Comparison of ENCODE assay signal across 10 mouse cellular contexts in genomic region chr6:83450451-83451303, GRCm38 (mm10). TPM values are rescaled to one million over a fixed set of nuclear protein-coding genes. Genes with fewer than 3 reads are reported as not detected.
DNase-seq lines count a peak whose midpoint lies in the region; ATAC-seq and TF ChIP-seq lines count a peak whose summit lies in the region.
"Had no signal": no experiment of that assay in that cellular context is flagged by ENCODE, and none has a peak within 500 bp of the region (broad histone marks: within the 10 kb centered on the region; RNA-seq: fewer than 3 reads in every experiment).

No protein-coding gene starts in this region.

- H3K4me1 ChIP-seq in forebrain, embryonic 14.5 days (ENCODE audit: control insufficient read depth, insufficient read depth, low read length), result peaks cover 51% of the 10 kb centered on the region
- peaks cover 72% of the 10 kb centered on the region for H3K4me1 ChIP-seq in forebrain, embryonic 12.5 days
- peaks cover 84% of the 10 kb centered on the region for H3K4me1 ChIP-seq in lung, embryonic 15.5 days
- peaks cover 50% of the 10 kb centered on the region for H3K4me1 ChIP-seq in lung, postnatal 0 days (ENCODE audit: insufficient read depth, low read depth, low read length)
- H3K4me1 ChIP-seq in limb, embryonic 15.5 days, result peaks cover 89% of the 10 kb centered on the region
- peaks cover 84% of the 10 kb centered on the region for H3K4me1 ChIP-seq in neural tube, embryonic 15.5 days

- no peak for TF ChIP-seq EP300 in lung, postnatal 0 days (IDR thresholded peaks at IDR 0.05)

- H3K27ac ChIP-seq in forebrain, embryonic 14.5 days (ENCODE audit: low read depth, low read length), result no peak overlapping the region
- H3K27ac ChIP-seq in forebrain, embryonic 12.5 days, result no peak overlapping the region
- no peak overlapping the region for H3K27ac ChIP-seq in lung, embryonic 15.5 days
- no peak overlapping the region for H3K27ac ChIP-seq in lung, postnatal 0 days (ENCODE audit: low read length)
- H3K27ac ChIP-seq in limb, embryonic 15.5 days, result peak overlapping the region; percentile 2; the same call in 1 of the 2 replicates
- 0 out of 2 replicates have a peak overlapping the region, but pooled peaks have one; percentile 10 for H3K27ac ChIP-seq in neural tube, embryonic 15.5 days (replicated peaks)

- DNase-seq in forebrain, embryonic 14.5 days (ENCODE audit: low spot score), result no peak
- no peak for DNase-seq in lung, postnatal 0 days (ENCODE audit: low spot score)
- DNase-seq in spleen, postnatal 4 days (ENCODE audit: low spot score in 2 of 2), result no peak
- DNase-seq: adrenal gland, postnatal 10 days; right cerebral cortex, postnatal 25 days had no signal

- TF ChIP-seq CTCF in lung, postnatal 0 days (IDR thresholded peaks at IDR 0.05), result no peak

- 0 out of 2 replicates have a peak overlapping the region, but pooled peaks have one; percentile 2 for H3K9ac ChIP-seq in forebrain, embryonic 14.5 days (ENCODE audit: low read length)
- no peak overlapping the region for H3K9ac ChIP-seq in forebrain, embryonic 12.5 days
- H3K9ac ChIP-seq in lung, embryonic 15.5 days, result no peak overlapping the region
- H3K9ac ChIP-seq in lung, postnatal 0 days (replicated peaks; ENCODE audit: low read depth), result no peak overlapping the region
- H3K9ac ChIP-seq in limb, embryonic 15.5 days, result no peak overlapping the region
- H3K9ac ChIP-seq in neural tube, embryonic 15.5 days (replicated peaks), result no peak overlapping the region

- H3K9me3 ChIP-seq in forebrain, embryonic 14.5 days (replicated peaks; ENCODE audit: control insufficient read depth, low read length), result no peaks in the 10 kb centered on the region
- H3K9me3 ChIP-seq in forebrain, embryonic 12.5 days, result no peaks in the 10 kb centered on the region
- H3K9me3 ChIP-seq in lung, embryonic 15.5 days, result no peaks in the 10 kb centered on the region
- H3K9me3 ChIP-seq in lung, postnatal 0 days (ENCODE audit: low read length), result no peaks in the 10 kb centered on the region
- H3K9me3 ChIP-seq in limb, embryonic 15.5 days, result no peaks in the 10 kb centered on the region
- no peaks in the 10 kb centered on the region for H3K9me3 ChIP-seq in neural tube, embryonic 15.5 days (replicated peaks)

- H3K36me3 ChIP-seq in forebrain, embryonic 14.5 days (ENCODE audit: control insufficient read depth, insufficient read depth, low read length), result peaks cover 39% of the 10 kb centered on the region
- peaks cover 20% of the 10 kb centered on the region for H3K36me3 ChIP-seq in forebrain, embryonic 12.5 days (replicated peaks)
- no peaks in the 10 kb centered on the region for H3K36me3 ChIP-seq in lung, embryonic 15.5 days
- no peaks in the 10 kb centered on the region for H3K36me3 ChIP-seq in lung, postnatal 0 days (ENCODE audit: insufficient read depth, low read length)
- peaks cover 14% of the 10 kb centered on the region; the same call in 1 of the 2 replicates for H3K36me3 ChIP-seq in limb, embryonic 15.5 days
- 0 out of 2 replicates have a peak, but pooled peaks cover 8% of the 10 kb centered on the region for H3K36me3 ChIP-seq in neural tube, embryonic 15.5 days

- no peak for ATAC-seq in forebrain, embryonic 14.5 days
- ATAC-seq in forebrain, embryonic 12.5 days (ENCODE audit: low FRiP score), result no peak
- ATAC-seq in lung, embryonic 15.5 days (ENCODE audit: borderline replicate concordance, extremely low read depth, low FRiP score, low TSS enrichment), result no peak
- ATAC-seq in lung, postnatal 0 days, result no peak
- ATAC-seq in limb, embryonic 15.5 days (ENCODE audit: insufficient number of reproducible peaks, low FRiP score, low TSS enrichment, low read depth), result no peak
- ATAC-seq in neural tube, embryonic 15.5 days (ENCODE audit: low FRiP score), result no peak
- ATAC-seq in monocyte, adult 5-6 weeks (replicated peaks; ENCODE audit: insufficient number of reproducible peaks, low FRiP score, low TSS enrichment, poor library complexity, severe bottlenecking), result no peak

- H3K4me3 ChIP-seq in forebrain, embryonic 14.5 days (ENCODE audit: low read depth, low read length), result no peak overlapping the region
- H3K4me3 ChIP-seq in forebrain, embryonic 12.5 days (replicated peaks), result no peak overlapping the region
- no peak overlapping the region for H3K4me3 ChIP-seq in lung, embryonic 15.5 days
- H3K4me3 ChIP-seq in lung, postnatal 0 days (ENCODE audit: low read depth, low read length), result no peak overlapping the region
- no peak overlapping the region for H3K4me3 ChIP-seq in limb, embryonic 15.5 days
- H3K4me3 ChIP-seq in neural tube, embryonic 15.5 days (replicated peaks), result no peak overlapping the region

- 84% methylated on average over 9 of the region's 9 CpGs for WGBS in forebrain, embryonic 14.5 days
- WGBS in forebrain, embryonic 12.5 days, result 82% methylated on average over 7 of the region's 9 CpGs
- 39% methylated on average over 9 of the region's 9 CpGs for WGBS in lung, embryonic 15.5 days
- WGBS in lung, postnatal 0 days, result 45% methylated on average over 8 of the region's 9 CpGs
- 47% methylated on average over 9 of the region's 9 CpGs for WGBS in limb, embryonic 15.5 days
- WGBS in neural tube, embryonic 15.5 days, result 79% methylated on average over 9 of the region's 9 CpGs

- H3K27me3 ChIP-seq in forebrain, embryonic 14.5 days (replicated peaks; ENCODE audit: control insufficient read depth, insufficient read depth, low read length), result no peaks in the 10 kb centered on the region
- no peaks in the 10 kb centered on the region for H3K27me3 ChIP-seq in forebrain, embryonic 12.5 days
- no peaks in the 10 kb centered on the region for H3K27me3 ChIP-seq in lung, embryonic 15.5 days
- H3K27me3 ChIP-seq in lung, postnatal 0 days (replicated peaks; ENCODE audit: insufficient read depth, low read length), result no peaks in the 10 kb centered on the region
- H3K27me3 ChIP-seq in limb, embryonic 15.5 days, result no peaks in the 10 kb centered on the region
- H3K27me3 ChIP-seq in neural tube, embryonic 15.5 days (replicated peaks), result no peaks in the 10 kb centered on the region

- H3K4me2 ChIP-seq in forebrain, embryonic 14.5 days (ENCODE audit: low read length), result 0 out of 2 replicates have a peak overlapping the region, but pooled peaks have one; percentile 33
- H3K4me2 ChIP-seq in forebrain, embryonic 12.5 days, result no peak overlapping the region
- peak overlapping the region; percentile 3; the same call in 1 of the 2 replicates for H3K4me2 ChIP-seq in lung, embryonic 15.5 days
- no peak overlapping the region for H3K4me2 ChIP-seq in lung, postnatal 0 days (replicated peaks; ENCODE audit: low read depth, low read length)
- H3K4me2 ChIP-seq in limb, embryonic 15.5 days, result no peak overlapping the region
- peak overlapping the region; percentile 41; the same call in 1 of the 2 replicates for H3K4me2 ChIP-seq in neural tube, embryonic 15.5 days

RNA-seq across cellular contexts. Expression of gene Tet3, which starts 8.2 kb away (rescaled TPM):
- 34.9 and 49.5 TPM in 2 replicates for polyA plus RNA-seq in forebrain, embryonic 14.5 days (2014; fragmentation: Nextera tagmentation; extraction: Ambion mirVana)
- 62.7 and 74.3 TPM in 2 replicates for polyA plus RNA-seq in forebrain, embryonic 12.5 days (2016; fragmentation: Nextera tagmentation; extraction: Ambion mirVana)
- 36.1 and 37.1 TPM in 2 replicates for polyA plus RNA-seq in lung, embryonic 15.5 days (2015; fragmentation: Nextera tagmentation; extraction: Ambion mirVana)
- polyA plus RNA-seq in lung, postnatal 0 days (2015; fragmentation: Nextera tagmentation; extraction: Ambion mirVana), result 30.0 and 30.5 TPM in 2 replicates
- 57.1 and 59.5 TPM in 2 replicates for polyA plus RNA-seq in limb, embryonic 15.5 days (2015; fragmentation: Nextera tagmentation; extraction: Ambion mirVana)
- 57.9 and 58.9 TPM in 2 replicates for polyA plus RNA-seq in neural tube, embryonic 15.5 days (2015; fragmentation: Nextera tagmentation; extraction: Ambion mirVana)
- total RNA-seq in monocyte, adult 5-6 weeks (2017), result 11.6 to 26.4 TPM (median 11.9 TPM) in 3 replicates

RNA-seq across cellular contexts. Expression of gene Dguok, which starts 56.1 kb away (rescaled TPM):
- polyA plus RNA-seq in forebrain, embryonic 14.5 days (2014; fragmentation: Nextera tagmentation; extraction: Ambion mirVana), result 63.9 and 71.1 TPM in 2 replicates
- polyA plus RNA-seq in forebrain, embryonic 12.5 days (2016; fragmentation: Nextera tagmentation; extraction: Ambion mirVana), result 56.3 and 64.7 TPM in 2 replicates
- polyA plus RNA-seq in lung, embryonic 15.5 days (2015; fragmentation: Nextera tagmentation; extraction: Ambion mirVana), result 78.5 and 80.3 TPM in 2 replicates
- 71.8 and 75.3 TPM in 2 replicates for polyA plus RNA-seq in lung, postnatal 0 days (2015; fragmentation: Nextera tagmentation; extraction: Ambion mirVana)
- 86.6 and 88.6 TPM in 2 replicates for polyA plus RNA-seq in limb, embryonic 15.5 days (2015; fragmentation: Nextera tagmentation; extraction: Ambion mirVana)
- polyA plus RNA-seq in neural tube, embryonic 15.5 days (2015; fragmentation: Nextera tagmentation; extraction: Ambion mirVana), result 74.3 and 74.4 TPM in 2 replicates
- 32.4 to 79.2 TPM (median 44.1 TPM) in 3 replicates for total RNA-seq in monocyte, adult 5-6 weeks (2017)

Comparison
In these comparisons a context has a peak if more than half of its experiments do, and no peak if none do; other contexts are left out.
1. H3K4me2 ChIP-seq: peak in forebrain, embryonic 14.5 days (single experiment), lung, embryonic 15.5 days (single experiment) and neural tube, embryonic 15.5 days (single experiment); none in forebrain, embryonic 12.5 days (single experiment), lung, postnatal 0 days (single experiment) and limb, embryonic 15.5 days (single experiment).
2. H3K27ac ChIP-seq: peak in limb, embryonic 15.5 days (single experiment) and neural tube, embryonic 15.5 days (single experiment); none in forebrain, embryonic 14.5 days (single experiment), forebrain, embryonic 12.5 days (single experiment), lung, embryonic 15.5 days (single experiment) and lung, postnatal 0 days (single experiment).